Mouse (Mus musculus): ENCODE measurements around the gene Gprin2. TPM values are rescaled to one million over a fixed set of nuclear protein-coding genes. Genes with fewer than 3 reads are reported as not detected.

Gene Gprin2
- polyA plus RNA-seq, 1 experiment, result 0.23 TPM

DNA sequence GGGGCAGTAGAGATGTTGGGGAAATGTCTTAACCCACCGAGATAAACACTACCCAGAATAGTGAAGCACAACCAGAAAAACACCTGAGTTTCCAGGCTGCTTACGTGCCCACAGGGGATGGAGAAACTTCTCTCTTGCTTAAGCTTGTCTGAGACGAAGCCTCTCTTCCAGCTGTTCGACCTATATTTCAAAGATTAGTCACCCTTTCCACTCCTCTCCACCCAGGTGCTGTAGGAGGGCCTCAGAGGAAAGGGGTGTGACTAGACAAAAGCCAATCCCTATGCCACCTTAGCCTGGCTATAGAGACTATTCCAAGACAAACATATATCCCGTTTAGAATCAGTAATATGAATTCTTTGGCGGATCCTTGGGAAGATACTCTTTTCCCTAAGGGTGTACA, 6.5 kb upstream of the Gprin2 start:
- Histone ChIP-seq H3K36me3 (ENCODE audit: control insufficient read depth, insufficient read depth, low read length) (no peaks in the 10 kb centered on the region), H3K4me1 (ENCODE audit: control insufficient read depth, insufficient read depth, insufficient read length, low read length) (no peaks in the 10 kb centered on the region), H3K27ac (ENCODE audit: insufficient read depth, low read depth, low read length) (no peak overlapping the region), H3K27me3 (ENCODE audit: control insufficient read depth, insufficient read depth, low read length) (no peaks in the 10 kb centered on the region), H3K4me3 (ENCODE audit: low read depth, low read length) (no peak overlapping the region)
- 68% methylated on average over 6 of the region's 6 CpGs for WGBS
- TF ChIP-seq POLR2A (IDR thresholded peaks at IDR 0.05; ENCODE audit: low read depth, low read length) (no peak), CTCF (IDR thresholded peaks at IDR 0.05; ENCODE audit: extremely low read depth, insufficient read length, insufficient replicate concordance, low read depth, low read length) (no peak)

DNA sequence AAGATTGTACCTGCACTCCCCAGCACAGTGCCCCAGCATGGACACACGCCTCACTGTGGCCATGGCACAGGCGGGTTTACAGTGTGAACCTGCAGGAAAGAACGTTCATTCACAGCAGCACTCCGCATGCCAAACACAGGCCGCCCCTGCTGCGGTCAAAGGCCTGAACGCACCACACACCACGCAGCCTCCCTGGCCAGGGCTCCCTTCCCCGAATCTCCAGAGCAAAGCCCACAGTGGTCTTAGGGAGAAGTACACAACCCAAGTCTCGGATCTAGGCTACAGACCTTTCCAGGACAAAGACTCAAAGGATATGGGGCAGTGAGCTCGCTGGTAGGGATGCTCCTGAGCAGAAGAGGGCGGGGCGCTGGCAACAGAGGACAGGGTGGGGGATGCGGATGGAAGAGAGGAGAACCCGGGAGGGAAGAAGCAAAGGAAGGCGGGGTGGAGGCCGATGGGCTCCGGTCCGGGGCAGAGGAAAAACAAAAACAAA, 669 bp downstream of the Gprin2 start:
- no peak for TF ChIP-seq POLR2A (IDR thresholded peaks at IDR 0.05; ENCODE audit: low read depth, low read length)
- no peak for TF ChIP-seq CTCF (IDR thresholded peaks at IDR 0.05; ENCODE audit: extremely low read depth, insufficient read length, insufficient replicate concordance, low read depth, low read length)
- Histone ChIP-seq H3K4me1 (ENCODE audit: control insufficient read depth, insufficient read depth, insufficient read length, low read length) (peaks cover 2% of the 10 kb centered on the region), H3K27ac (ENCODE audit: insufficient read depth, low read depth, low read length) (no peak overlapping the region), H3K36me3 (ENCODE audit: control insufficient read depth, insufficient read depth, low read length) (no peaks in the 10 kb centered on the region), H3K27me3 (ENCODE audit: control insufficient read depth, insufficient read depth, low read length) (no peaks in the 10 kb centered on the region), H3K4me3 (ENCODE audit: low read depth, low read length) (peak overlapping the region; percentile 68)
- WGBS, result 17% methylated on average over 19 of the region's 19 CpGs

DNA sequence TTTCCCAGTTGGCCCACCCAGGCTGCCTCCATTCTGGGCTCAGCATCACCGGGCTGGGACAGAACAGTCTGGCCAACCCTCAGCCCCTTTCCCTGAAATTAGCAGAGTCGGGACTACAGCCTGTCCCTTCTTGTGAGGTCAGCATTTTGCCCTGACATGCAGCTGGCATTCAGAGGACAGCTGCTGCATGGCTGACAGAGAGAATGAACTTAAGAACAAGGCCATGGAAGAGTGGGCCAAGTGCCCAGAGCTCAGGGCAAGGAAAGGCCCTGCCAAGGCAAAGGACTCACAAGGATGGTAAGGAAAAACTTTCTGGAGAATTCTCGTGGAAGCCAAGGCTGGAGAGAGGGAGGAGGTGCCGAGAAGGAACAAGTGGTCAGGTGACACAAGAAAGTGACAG, 4.7 kb downstream of the Gprin2 start:
- TF ChIP-seq CTCF (IDR thresholded peaks at IDR 0.05; ENCODE audit: extremely low read depth, insufficient read length, insufficient replicate concordance, low read depth, low read length), result no peak
- TF ChIP-seq POLR2A (IDR thresholded peaks at IDR 0.05; ENCODE audit: low read depth, low read length), result no peak
- Histone ChIP-seq H3K27me3 (ENCODE audit: control insufficient read depth, insufficient read depth, low read length) (no peaks in the 10 kb centered on the region), H3K36me3 (ENCODE audit: control insufficient read depth, insufficient read depth, low read length) (no peaks in the 10 kb centered on the region), H3K4me1 (ENCODE audit: control insufficient read depth, insufficient read depth, insufficient read length, low read length) (peaks cover 2% of the 10 kb centered on the region; the same call in 1 of the 2 replicates), H3K27ac (ENCODE audit: insufficient read depth, low read depth, low read length) (no peak overlapping the region), H3K4me3 (ENCODE audit: low read depth, low read length) (no peak overlapping the region)
- 45% methylated on average over 4 of the region's 4 CpGs for WGBS

DNA sequence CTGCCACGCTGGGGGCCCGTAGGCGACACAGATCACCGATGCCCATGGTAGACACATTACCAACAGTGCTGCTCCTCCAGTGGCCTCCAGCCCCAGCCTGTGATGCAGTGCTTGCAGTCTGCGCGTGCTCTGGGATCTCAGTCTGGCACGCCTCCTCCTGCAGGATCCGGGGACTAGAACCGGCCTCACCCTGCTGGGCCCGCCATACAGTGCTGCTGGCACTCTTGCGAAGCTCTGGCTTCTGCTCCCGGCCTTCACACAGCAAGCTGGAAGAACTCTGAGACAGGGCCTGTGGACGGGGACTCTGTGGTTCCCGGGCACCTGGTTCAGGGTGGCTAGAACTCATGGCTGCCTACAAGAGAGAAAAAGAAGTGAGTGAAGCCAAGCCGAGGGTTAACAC, 6.0 kb downstream of the Gprin2 start:
- no peaks in the 10 kb centered on the region for H3K36me3 ChIP-seq (ENCODE audit: control insufficient read depth, insufficient read depth, low read length)
- no peak overlapping the region for H3K27ac ChIP-seq (ENCODE audit: insufficient read depth, low read depth, low read length)
- H3K4me1 ChIP-seq (ENCODE audit: control insufficient read depth, insufficient read depth, insufficient read length, low read length), result no peaks in the 10 kb centered on the region
- 85% methylated on average over 15 of the region's 15 CpGs for WGBS
- no peaks in the 10 kb centered on the region for H3K27me3 ChIP-seq (ENCODE audit: control insufficient read depth, insufficient read depth, low read length)
- TF ChIP-seq CTCF (IDR thresholded peaks at IDR 0.05; ENCODE audit: extremely low read depth, insufficient read length, insufficient replicate concordance, low read depth, low read length), result no peak
- no peak for TF ChIP-seq POLR2A (IDR thresholded peaks at IDR 0.05; ENCODE audit: low read depth, low read length)
- H3K4me3 ChIP-seq (ENCODE audit: low read depth, low read length), result no peak overlapping the region

DNA sequence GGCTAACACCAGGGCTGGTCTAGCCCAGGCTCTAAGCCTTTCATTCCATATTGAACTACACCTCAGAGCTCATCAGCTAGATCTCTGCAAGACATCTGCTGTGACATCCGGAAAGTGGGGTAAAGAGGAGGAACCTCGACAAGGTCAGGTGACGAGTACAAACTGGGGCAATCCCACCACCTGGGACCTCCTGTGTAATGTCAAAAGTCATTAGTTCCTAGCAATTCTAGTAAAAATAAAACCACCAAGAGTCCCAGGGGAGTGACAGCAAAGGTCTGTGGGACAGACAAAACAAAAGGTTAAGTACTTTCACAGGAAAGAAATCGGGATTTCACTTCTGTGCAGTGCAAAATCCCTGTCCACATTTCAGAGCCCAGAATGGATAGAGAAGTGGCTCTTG, 7.6 kb downstream of the Gprin2 start:
- H3K4me3 ChIP-seq (ENCODE audit: low read depth, low read length), result no peak overlapping the region
- no peak overlapping the region for H3K27ac ChIP-seq (ENCODE audit: insufficient read depth, low read depth, low read length)
- no peaks in the 10 kb centered on the region for H3K27me3 ChIP-seq (ENCODE audit: control insufficient read depth, insufficient read depth, low read length)
- no peak for TF ChIP-seq POLR2A (IDR thresholded peaks at IDR 0.05; ENCODE audit: low read depth, low read length)
- TF ChIP-seq CTCF (IDR thresholded peaks at IDR 0.05; ENCODE audit: extremely low read depth, insufficient read length, insufficient replicate concordance, low read depth, low read length), result no peak
- 80% methylated on average over 4 of the region's 4 CpGs for WGBS
- no peaks in the 10 kb centered on the region for H3K4me1 ChIP-seq (ENCODE audit: control insufficient read depth, insufficient read depth, insufficient read length, low read length)
- no peaks in the 10 kb centered on the region for H3K36me3 ChIP-seq (ENCODE audit: control insufficient read depth, insufficient read depth, low read length)

DNA sequence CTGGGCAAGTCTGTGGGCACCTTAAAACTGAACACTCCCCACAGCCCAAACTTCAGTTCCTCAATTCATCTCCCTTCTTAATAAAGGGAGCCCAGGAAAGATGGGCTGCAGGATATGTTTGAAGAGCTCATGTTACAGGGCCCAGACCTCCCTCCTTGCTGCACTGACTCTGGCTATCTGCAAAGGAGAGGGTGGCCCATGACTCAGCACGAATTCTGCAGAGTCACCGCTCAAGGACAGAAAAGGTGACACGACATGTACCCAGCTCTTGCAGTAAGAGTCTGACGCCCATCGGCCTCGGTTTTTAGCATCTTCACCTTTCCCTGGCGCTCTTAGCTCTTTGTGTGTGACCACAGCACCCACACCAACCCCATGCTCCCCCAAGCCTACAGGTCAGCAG, 11.1 kb downstream of the Gprin2 start:
- H3K27ac ChIP-seq (ENCODE audit: insufficient read depth, low read depth, low read length), result no peak overlapping the region
- no peak for TF ChIP-seq POLR2A (IDR thresholded peaks at IDR 0.05; ENCODE audit: low read depth, low read length)
- no peak for TF ChIP-seq CTCF (IDR thresholded peaks at IDR 0.05; ENCODE audit: extremely low read depth, insufficient read length, insufficient replicate concordance, low read depth, low read length)
- WGBS, result 68% methylated on average over 7 of the region's 7 CpGs
- no peaks in the 10 kb centered on the region for H3K36me3 ChIP-seq (ENCODE audit: control insufficient read depth, insufficient read depth, low read length)
- no peak overlapping the region for H3K4me3 ChIP-seq (ENCODE audit: low read depth, low read length)
- no peaks in the 10 kb centered on the region for H3K4me1 ChIP-seq (ENCODE audit: control insufficient read depth, insufficient read depth, insufficient read length, low read length)
- no peaks in the 10 kb centered on the region for H3K27me3 ChIP-seq (ENCODE audit: control insufficient read depth, insufficient read depth, low read length)

DNA sequence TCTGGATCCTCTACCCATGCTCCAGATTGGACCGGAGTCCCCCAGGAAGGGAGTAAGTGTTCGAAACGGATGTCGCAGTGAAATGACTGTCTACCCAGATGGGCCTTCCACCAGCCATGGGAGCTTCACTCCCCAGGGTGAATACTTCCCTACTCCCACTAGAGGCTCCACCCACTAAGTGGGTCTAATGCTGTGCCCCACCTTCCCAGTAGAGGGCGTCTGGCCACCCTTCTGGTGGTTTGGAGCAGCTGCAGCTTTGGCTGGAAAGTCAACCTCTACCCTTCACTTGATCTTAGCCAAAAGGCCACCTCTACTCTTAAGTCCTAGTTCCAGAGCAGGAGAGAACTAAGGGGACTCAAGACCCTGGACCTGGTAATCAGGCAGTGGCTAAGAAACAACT, 12.8 kb downstream of the Gprin2 start:
- no peak overlapping the region for H3K4me3 ChIP-seq (ENCODE audit: low read depth, low read length)
- no peaks in the 10 kb centered on the region for H3K36me3 ChIP-seq (ENCODE audit: control insufficient read depth, insufficient read depth, low read length)
- H3K4me1 ChIP-seq (ENCODE audit: control insufficient read depth, insufficient read depth, insufficient read length, low read length), result no peaks in the 10 kb centered on the region
- no peaks in the 10 kb centered on the region for H3K27me3 ChIP-seq (ENCODE audit: control insufficient read depth, insufficient read depth, low read length)
- TF ChIP-seq CTCF (IDR thresholded peaks at IDR 0.05; ENCODE audit: extremely low read depth, insufficient read length, insufficient replicate concordance, low read depth, low read length), result peak; percentile 63; the same call in 1 of the 2 replicates
- TF ChIP-seq POLR2A (IDR thresholded peaks at IDR 0.05; ENCODE audit: low read depth, low read length), result no peak
- 72% methylated on average over 5 of the region's 5 CpGs for WGBS
- H3K27ac ChIP-seq (ENCODE audit: insufficient read depth, low read depth, low read length), result no peak overlapping the region

Data from small intestine, adult 2 months (tissue).